Mouse (Mus musculus) lung, postnatal 10 days (tissue): ENCODE results near the gene Acot11.
"Not testable (repeated sequence)": the region's sequence is repeated elsewhere in the genome, so short reads cannot be mapped to it uniquely, and the experiment has no call there.

ENCODE experiments used
- DNase-seq: peaks from one replicate; pipeline ENCODE4 v3.0.0; 2021

Gene Acot11

DNA sequence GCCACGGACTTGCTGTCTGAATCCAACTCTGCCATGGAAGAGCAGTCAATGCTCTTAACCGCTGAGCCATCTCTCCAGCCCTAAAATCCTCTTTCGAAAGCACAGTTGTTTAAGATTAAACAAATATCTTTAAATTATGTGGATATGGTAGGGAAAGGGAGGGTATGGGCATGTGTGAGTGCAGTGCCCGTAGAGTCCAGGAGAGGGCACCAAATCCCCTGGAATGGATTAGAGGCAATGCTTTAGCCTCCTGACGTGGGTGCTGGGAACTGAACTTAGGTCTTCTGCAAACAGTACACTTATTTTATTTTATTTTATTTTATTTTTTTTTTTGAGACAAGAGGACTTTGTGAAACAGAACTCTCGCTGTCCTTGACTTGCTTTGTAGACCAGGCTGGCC is 5.2 kb upstream of the Acot11 start:
- no peak for DNase-seq

DNA sequence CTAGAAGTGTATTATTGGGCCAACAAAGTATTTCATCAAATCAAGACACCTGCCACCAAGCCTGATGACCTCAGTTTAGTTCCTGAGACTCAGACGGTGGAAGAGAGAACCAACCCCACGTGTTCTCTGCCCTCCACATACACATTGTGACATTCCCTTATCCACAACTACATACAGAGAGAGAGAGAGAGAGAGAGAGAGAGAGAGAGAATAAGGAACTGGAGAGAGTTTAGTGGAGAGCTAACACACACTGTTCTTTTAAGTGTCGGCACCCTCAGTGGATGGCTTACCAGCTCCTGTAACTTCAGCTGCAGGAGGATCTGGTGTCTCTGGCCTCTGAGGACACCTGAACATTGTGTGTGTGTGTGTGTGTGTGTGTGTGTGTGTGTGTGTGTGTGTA is 2.5 kb upstream of the Acot11 start:
- DNase-seq = no peak

DNA sequence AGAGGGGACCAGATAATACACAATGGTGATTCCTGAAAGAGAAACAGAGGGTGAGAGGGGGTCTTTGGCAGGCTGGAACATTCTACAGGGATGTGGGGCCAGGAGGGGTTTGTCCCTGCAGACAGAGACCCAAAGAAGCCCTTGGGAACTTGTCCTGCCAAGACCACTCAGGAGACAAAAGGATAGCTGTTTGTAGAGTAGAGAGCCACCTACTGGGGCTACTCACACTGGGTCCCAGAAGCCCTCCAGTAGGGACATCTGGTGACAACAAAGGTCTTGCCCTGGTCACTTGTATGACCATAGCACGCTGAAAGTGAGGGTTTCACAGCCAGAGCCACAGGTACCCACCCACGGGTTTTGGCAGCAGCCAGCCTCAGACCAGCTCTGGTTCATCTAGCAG is 1.1 kb upstream of the Acot11 start:
- DNase-seq = no peak

GRCm38 (mm10) chr4:106804201-106804909 is 443 bp downstream of the Acot11 start:
- DNase-seq = peak; percentile 39

DNA sequence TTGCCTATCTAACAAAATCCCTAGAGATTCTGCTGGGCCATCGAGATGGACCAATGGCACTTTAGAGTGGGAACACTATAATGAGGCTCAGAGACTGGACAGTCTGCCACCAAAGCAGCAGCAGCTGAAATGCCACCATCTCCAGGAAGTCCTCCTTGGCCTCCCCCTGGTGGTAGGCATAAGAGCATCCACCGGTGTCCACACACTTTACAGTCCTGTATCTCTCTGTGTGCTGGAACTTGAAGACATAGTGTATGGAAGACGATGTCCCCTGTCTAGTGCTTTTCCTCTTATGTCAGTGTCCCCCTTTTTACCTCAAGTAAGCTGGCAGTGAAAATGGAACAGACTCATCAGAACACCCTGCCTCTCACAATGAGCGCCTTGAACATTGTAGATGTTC is 1.0 kb downstream of the Acot11 start:
- no peak for DNase-seq

GRCm38 (mm10) chr4:106799772-106800336 is 4.9 kb downstream of the Acot11 start:
- peak; percentile 92 for DNase-seq

DNA sequence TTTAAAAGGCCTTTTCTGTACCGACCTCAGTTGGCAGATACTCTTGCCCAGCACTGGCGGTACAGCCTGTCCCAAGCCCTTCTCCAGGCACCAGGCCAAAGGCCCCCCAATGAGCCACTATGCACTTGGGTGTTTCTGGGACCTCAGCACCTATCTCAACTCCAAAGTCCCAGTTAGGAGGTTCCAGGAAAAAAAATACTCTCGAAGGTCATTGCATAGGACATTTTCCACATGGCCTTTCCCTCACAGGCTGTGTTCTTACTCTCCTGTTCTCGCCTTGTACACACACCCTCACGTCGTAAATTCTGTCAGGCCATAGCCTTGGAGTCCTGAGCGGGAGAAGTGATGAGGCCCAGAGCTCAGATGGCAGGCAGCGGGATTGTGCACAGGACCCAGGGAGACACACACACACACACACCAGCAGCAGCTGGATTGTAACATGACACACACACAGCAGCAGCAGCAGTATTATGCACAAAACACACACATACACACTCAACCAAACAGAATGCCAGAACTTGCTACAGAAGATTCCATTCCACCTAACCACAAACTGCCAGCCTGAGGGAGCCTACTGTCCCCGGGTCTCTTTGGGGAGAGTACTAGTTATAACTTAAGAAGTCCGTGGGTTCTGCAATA is 5.8 kb downstream of the Acot11 start:
- peak; percentile 33 for DNase-seq

DNA sequence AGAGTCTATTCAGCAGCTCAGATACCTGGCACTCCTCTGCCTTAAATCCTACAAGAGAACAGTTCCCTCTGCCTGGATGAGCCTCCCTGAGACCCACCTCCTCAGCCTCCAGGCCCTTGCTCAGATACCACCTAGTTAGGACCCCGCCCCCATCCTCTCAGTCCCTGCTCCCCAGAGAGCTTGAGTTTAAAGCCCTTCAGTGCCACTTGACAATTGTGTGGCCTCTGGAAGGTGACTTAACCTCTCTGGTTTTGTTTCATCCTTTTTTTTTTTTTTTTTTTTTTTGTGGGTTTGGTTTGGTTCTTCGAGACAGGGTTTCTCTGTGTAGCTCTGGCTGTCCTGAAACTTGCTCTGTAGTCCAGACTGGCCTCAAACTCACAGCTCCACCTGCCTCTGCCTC is 9.5 kb downstream of the Acot11 start:
- DNase-seq = no peak

GRCm38 (mm10) chr4:106794247-106794646 is 10.6 kb downstream of the Acot11 start:
- DNase-seq = no peak

DNA sequence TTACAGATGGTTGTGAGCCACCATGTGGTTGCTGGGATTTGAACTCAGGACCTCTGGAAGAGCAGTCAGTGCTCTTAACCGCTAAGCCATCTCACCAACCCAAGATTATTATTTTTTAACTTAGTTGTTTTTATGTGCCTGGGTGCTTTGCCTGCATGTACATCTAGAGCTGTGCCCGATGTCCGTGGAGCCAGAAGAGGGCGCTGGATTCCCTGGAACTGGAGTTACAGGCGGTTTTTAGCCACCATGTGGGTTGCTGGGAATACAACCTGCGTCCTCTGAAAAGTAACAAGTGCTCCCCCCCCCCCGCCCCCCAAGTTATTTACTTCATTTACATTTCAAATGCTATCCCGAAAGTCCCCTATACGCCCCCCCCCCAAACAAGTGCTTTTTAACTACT is 11.0 kb downstream of the Acot11 start:
- DNase-seq = not testable (repeated sequence)

GRCm38 (mm10) chr4:106792276-106792675 is 12.5 kb downstream of the Acot11 start:
- no peak for DNase-seq

- no peak for DNase-seq
Measured at GRCm38 (mm10) chr4:106790938-106791337, 13.9 kb downstream of the Acot11 start.

GRCm38 (mm10) chr4:106790218-106790617 is 14.6 kb downstream of the Acot11 start:
- DNase-seq = not testable (repeated sequence)

- no peak for DNase-seq
Measured at GRCm38 (mm10) chr4:106789705-106790104, 15.1 kb downstream of the Acot11 start.

DNA sequence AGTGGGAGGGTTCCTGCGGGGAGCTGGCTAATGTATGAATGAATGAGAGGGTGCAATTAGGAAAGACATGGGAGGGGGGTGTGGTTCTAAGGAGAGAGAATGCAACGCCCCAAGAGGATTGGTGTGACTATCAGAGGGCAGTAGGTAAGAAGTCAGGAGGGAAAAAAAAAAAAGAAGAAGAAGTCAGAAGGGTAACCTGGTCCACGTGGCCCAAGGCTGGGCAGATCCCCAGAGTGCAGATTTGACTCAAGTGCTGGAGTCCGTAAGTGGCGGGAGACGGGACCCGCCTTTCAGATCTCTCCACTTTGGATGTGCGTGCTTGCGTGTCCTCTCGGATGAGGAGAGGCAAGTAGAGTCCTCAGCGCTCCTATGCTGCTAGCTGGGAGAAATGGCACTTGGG is 16.2 kb downstream of the Acot11 start:
- DNase-seq = no peak

DNA sequence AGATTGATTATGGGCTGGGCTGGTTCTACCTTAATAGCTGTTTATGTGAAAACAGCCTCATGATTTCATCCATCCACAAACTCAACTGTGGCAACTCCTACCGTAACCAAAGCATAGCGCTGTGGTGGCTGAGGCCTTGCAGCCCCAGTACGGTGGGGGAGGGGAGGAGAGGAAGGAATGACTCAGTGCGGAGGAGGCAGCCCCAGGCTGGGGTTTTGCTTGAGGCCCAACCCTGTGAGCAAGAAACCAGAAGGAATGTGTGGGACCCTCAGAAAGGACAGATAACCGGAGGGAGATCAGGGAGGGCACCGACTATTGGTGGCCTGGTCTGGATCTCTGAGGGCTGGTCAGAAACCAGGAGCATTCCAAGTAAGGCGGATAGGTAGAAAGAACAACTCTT is 17.0 kb downstream of the Acot11 start:
- peak; percentile 71 for DNase-seq

- peak; percentile 84 for DNase-seq
Measured at GRCm38 (mm10) chr4:106785753-106786540, 18.9 kb downstream of the Acot11 start.

- DNase-seq = no peak
Measured at GRCm38 (mm10) chr4:106785345-106785744, 19.5 kb downstream of the Acot11 start.

DNA sequence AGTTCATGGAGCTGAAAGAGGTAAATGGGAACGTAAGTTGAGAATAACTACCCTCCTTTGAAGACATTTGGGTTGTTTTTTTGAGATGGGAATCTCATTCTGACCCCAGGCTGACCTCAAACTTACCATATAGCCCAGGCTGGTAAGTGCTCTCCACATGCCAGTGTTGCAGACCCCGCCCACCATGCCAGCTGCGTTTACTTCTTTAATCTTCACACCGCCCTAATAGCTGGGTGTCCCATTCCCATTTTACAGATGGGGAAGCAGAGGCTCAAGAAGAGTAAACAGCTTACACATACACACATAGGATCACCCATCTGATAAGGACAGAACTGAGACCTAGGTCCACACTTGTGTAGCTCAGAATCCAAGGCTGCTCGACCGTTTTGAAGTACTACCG is 20.0 kb downstream of the Acot11 start:
- DNase-seq = no peak

DNA sequence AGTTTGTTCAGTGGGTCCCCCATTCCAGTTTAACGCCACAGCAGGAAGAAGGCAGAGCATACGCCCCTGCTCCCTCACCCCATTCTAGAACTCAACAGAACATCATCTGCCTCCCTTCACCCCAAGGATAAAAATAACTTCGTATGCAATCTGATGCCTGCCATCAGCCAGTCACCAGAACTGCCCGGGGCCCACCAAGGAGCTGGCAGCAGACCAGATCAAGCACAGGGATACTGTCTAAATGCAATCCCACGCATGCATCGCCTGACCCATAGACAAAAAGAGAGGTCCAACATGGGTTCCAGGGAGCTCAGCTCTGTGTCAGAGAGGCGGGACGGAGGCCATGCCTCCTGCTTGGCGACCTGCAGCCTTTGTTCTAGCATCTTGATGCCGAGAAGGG is 21.7 kb downstream of the Acot11 start:
- DNase-seq = no peak

DNA sequence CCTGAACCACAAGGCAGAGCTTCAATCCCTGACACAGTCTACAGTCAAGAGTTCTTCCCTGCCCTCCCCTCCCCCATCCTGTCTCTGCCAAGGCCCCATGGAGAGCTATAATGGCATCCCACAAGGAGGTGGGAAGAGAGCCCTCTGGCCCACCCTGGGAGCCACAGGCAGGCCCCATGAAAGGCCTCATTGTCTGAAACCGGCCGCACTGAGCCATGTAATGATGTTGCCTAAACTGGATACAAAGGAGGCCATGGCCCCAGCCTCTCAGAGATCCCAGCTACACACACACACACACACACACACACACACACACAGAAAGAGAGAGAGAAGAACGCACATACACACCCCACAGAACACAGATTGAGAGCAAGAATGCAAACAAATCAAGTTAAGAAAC is 24.8 kb downstream of the Acot11 start:
- no peak for DNase-seq

GRCm38 (mm10) chr4:106778116-106778788 is 26.5 kb downstream of the Acot11 start:
- peak; percentile 98 for DNase-seq

DNA sequence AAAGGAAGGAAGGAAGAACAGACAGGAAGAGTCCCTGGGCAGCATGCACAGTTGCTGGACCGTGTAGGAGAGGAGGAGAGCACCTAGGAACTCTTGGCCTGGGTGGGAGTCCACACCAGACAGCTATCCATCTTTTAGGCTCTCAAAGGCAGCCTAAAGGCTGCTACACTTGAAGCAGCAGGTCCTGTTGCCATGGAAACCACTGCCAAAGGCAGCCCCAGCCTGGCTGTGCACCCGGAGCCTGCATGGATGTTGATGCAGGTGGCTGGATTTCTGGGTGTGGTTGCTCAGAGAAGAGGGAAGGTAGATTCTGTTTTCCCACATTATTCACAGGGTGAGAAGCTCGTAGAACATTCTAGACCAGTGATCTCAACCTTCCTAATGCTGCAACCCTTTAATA is 27.8 kb downstream of the Acot11 start:
- no peak for DNase-seq
